Mouse (Mus musculus): Measurements from ENCODE around the gene Igf2bp3.

Gene Igf2bp3

DNA sequence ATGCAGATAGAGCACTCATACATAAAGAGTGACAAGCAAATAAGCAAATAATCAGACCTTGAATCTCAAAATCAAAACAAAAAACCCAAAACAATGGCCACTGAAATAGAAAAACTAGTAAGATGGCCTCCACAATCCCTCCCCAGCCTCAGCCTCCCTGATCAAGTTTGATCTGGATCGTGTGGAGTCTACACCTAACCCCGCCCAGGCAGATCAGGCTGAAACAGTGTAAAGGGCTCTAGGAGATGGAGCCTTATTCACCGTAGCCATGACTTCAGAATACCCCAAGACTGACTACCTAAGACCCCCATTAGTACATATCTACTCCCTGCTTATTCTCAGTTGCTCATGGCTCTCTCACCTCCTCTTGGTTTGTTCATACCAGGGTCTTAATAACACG, 41.1 kb downstream of the Igf2bp3 start:
- DNase-seq (ENCODE audit: low spot score) = no peak

DNA sequence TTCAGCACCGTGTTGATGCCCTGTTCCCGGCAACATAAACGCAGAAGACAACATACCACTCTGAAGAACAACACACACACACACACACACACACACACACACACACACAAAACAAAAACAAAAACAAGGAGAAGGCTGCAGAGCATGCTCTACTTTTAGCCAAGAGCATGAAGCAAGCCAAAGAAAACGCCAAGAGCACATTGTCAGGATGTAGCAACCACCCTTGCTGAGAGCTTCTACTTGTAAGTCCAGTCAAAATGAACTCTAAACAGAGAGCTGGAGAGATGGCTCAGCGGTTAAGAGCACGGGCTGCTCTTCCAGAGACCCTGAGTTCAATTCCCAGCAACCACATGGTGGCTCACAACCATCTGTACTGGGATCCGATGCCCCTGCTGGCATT, 41.5 kb downstream of the Igf2bp3 start:
- no peak for DNase-seq (ENCODE audit: low spot score)

DNA sequence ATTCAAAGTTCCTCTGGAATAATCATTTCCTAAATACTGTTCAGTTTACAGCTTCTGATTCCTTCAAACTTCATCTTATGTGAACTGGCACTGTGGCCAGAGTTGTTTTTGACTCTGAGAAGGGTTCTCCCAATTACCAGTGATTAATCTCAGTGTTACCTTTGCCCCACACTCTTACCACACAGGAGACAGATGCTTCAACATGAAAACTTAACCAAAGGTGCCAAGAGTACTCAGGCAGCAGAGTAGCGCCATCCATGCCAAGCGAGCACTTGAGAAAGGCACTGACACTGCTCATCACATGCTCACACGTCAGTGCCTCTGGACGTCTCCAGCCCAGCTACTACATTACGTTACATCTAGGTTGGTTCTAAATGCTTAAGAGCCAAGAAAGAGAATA, 43.5 kb downstream of the Igf2bp3 start:
- DNase-seq (ENCODE audit: low spot score) = no peak

DNA sequence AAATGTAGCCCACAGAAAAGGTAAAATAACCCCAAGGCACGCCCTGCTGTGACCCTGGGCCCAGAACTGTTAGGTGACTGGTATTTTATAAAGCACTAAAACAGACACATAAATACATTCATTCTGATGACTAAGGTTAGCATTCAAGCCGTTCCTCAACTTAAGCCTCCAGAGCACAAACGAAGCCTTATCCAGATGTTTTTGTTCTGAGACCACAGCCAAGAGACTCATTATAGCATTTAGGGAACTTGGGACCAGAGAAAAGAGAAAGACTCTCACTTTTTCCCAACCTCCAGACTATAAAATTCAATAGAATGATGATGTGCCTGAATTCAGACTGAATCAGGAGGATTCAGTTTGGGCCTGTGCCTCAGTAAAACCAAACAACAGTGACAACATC, 46.1 kb downstream of the Igf2bp3 start:
- no peak for DNase-seq (ENCODE audit: low spot score)

DNA sequence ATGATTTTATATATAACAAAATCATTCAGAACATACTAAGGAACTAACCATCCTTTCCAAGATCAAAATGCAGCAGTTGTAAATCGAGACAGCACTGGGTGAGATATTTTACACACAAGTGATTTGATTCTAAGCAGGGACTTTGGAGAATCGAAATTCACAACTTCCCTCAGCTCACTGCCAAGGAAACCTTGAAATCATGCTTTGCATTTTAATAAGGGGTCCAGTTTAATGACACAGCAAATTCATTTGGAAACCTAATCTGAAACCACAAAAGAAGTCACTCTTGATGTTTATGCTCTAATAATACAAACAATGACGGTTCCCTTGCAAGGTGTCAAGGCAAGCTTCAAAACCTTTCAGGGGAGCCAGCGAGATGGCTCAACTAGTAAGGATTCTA, 47.4 kb downstream of the Igf2bp3 start:
- DNase-seq (ENCODE audit: low spot score) = no peak

DNA sequence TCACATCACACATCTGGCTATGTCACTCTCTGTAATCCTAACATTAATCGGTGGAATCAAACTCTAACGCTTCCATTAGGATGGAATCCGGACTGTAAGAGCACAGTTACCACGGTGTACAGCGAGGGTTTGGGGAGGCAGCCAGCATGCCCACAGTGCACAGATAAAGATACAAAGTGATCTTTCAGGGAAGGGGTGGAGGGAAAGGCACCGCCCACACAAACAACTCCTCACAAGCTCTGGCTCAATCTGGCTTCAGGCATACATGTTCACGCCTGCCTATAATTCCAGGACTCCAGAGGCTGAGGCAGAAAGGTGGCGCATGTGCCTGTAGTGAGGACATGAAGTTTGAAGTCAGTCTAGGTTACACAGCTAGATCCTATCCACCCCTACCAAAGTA, 48.4 kb downstream of the Igf2bp3 start:
- DNase-seq (ENCODE audit: low spot score) = no peak

DNA sequence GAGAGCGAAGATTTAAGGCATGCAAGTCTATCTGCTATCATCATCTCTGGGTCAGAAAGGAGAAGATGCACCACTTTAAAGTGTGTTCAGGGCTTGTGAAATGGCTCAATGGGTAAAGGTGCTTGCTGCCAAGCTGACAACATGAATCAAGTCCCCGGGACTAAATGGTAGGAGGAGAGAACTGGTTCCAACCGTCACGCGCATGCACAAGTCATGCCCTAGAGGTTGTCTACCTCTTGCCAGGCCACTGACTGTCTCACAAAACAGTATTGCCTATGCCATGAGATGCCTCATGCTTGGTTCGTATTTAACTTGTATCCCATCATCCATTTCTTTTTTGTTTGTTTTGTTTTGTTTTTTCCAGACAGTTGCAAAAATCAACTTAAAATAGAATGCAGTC, 48.9 kb downstream of the Igf2bp3 start:
- no peak for DNase-seq (ENCODE audit: low spot score)

DNA sequence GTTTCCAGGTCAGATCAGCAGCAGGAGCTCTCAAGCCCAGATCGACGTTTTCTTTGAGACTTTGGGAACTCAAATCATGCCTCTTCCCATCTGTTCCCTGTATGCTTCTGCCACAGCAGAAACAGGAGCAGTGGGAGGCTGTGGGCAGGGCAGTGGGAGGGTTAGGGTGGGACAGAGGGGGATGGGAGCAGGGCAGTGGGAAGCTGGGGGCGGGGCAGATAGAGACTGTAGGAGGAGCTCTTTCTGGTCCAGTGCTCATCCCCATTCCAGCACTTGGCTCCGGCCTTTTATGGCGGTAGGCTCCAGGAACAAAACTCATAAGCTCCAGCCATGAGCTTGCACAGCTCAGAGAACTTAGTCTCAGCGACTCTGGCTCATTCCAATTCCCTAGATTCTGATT, 49.7 kb downstream of the Igf2bp3 start:
- no peak for DNase-seq (ENCODE audit: low spot score)

DNA sequence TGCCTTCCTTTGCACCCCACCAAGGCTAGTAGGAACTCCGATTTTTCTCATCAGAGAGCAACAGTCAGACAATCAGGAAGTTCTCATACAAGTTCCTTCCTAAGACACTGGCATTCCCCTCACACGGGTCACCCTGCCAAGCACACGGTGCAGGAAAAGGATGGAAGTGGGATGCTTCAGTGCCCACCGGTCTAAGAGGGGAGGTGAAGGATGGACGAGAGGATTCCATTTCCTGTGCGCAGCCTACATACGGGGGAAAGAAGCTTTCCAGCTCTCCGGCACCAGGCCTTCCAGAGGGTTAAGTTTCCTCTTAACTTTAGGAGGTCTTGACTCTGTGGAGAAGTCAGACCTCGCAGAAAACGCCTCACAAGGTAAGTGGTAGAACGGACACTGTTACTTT, 50.1 kb downstream of the Igf2bp3 start:
- DNase-seq (ENCODE audit: low spot score) = no peak

DNA sequence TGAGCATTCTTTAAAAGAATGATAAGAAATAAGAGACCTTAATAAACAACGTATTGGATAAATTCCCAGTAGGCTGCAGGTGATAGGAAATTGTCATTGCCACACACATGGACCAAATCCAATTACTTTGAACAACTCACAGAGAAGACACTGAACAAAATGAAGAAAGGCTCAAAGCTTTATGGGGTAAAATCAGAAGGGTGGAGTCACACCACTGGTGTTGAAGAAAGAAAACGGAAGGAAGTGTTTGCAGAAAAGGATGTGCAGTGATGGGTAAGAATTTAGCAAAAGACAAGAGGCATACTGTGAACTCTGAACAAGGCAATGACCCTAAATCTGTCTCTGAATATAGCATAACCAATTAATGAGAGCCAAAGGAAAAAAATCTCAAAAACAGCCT, 54.8 kb downstream of the Igf2bp3 start:
- no peak for DNase-seq (ENCODE audit: low spot score)

DNA sequence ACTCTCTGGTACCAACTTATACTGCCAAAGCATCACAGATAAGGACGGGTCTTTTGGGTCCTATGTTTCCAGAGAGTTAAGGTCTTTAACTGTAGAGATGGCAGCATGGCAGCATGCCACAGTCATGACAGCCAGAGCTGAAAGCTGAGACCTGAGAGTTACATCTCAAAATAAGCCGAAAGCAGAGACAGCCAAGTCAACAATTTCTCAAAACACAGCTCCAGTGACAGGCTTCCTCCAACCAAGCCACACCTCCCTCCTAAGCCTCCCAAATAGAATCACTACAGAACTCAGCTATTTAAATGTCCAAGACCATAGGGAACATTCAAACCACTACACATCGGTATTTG, 58.0 kb downstream of the Igf2bp3 start:
- no peak for DNase-seq (ENCODE audit: low spot score)

DNA sequence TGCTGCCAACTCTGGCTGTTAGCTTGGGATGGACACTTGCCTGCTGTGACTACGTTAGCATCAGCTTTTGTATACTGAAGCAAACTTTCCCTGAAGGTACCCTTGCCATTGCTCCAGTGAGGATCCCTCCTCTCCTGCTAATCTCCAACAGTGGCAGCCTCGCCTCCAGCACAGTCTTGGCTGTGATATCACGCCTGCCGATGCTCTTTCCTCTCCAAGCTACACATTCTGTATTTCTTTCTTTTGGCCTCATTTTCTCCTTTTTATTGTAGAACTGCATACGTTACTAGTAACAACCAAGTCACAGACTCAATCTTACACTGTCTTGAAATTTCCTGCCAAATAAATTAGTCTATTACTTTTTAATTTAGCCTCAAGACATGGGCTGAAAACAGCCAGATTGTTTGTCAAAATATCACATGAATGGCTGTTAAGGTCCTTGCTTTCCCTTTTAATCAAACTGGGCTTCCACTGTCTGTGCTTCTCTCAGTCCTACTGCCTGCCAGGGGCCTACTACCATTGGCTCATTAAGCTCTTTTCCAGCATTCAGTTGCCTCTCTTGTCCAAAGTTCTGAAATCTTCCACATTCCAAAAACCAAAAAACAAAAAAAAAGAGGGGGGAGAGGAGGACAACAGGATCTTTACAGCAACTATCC, 58.5 kb downstream of the Igf2bp3 start:
- no peak for DNase-seq (ENCODE audit: low spot score)

DNA sequence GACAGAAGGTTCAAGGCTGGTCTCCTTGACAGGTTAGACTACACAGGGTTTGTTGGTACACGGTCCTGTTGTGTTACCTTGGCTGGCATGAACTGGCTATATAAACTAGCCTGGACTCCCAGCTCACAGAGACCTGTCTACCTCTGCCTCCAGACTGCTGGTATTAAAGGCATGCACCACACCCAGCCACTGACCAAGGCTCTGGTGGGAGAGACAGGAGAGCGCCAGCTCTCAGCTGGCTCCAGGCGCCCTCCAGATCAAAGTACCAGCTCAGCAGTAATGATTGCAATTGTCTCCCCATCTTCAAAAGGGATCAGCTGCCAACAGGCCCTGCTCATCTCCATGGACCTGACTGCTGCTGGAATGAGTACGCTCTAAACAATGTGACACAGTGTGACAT, 63.3 kb downstream of the Igf2bp3 start:
- DNase-seq (ENCODE audit: low spot score) = no peak

DNA sequence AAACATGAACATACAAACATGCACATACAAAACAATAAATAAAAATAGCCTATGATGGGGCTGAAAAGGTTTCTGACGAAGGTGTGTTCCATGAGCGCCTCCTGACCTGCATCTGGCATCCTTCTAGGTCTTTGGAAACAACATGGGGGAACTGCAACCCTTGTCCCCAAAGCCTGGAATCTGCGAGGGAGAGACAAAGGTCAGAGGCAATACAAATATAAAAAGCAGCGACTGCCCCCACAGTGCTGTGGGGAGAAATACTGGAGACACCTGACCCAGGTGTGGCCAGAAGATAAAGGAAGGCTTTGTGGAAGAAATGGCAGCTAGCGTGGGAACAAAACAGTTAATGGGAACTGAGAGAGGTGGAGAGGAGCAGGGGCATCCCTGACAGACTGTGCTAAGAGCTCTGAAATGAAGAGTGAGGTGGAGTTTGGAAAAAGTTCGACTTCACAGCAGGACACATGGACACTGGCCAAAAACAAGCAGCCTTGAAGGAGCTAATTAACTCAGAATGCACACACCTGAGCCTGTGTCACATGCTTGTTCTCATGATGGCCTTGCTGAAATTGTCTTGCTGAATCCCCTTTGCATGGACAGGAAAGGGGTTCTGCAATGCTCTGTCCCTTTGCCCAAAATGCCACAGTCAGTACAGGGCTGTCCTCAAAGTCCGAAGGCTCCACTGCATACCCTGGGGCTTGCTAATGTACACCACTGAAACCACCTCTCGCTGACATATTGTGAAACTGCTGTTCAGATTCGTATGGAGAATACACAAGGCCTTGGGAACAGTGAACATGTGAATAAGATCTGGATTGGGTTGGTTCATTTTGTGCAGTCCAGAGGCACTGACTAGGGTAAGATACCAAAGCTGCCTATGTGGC, 64.2 kb downstream of the Igf2bp3 start:
- DNase-seq (ENCODE audit: low spot score) = no peak

DNA sequence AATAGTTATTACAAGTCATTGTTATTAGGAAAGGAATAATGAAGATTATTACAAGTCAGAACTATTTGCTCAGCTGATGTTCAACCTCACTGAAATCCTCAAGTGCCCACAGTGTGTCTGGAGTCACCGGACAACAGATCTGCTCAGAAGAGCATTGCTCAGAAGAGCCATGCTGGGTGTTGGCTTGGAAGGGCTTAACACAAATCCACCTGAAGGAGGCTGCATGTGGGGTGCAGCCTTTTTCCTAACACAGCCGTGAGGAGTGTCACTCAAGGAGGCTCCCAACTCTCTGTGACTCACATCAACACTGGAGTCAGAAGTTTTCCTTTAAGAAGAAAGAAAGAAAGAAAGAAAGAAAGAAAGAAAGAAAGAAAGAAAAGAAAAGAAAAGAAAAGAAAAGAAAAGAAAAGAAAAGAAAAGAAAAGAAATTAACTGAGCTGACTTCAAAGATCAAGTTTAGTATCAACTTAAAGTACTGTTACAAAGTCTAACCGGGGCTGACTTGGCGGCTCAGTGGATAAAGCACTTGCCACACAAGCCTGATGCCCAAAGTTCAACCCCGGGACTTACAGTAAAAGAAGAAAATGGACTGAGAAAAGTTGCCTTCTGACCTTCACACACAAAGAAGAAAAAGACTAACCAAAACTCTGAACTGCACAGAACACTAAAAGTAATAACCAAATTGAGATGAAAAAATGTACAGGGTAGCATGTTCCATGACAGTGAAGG, 65.4 kb downstream of the Igf2bp3 start:
- no peak for DNase-seq (ENCODE audit: low spot score)

DNA sequence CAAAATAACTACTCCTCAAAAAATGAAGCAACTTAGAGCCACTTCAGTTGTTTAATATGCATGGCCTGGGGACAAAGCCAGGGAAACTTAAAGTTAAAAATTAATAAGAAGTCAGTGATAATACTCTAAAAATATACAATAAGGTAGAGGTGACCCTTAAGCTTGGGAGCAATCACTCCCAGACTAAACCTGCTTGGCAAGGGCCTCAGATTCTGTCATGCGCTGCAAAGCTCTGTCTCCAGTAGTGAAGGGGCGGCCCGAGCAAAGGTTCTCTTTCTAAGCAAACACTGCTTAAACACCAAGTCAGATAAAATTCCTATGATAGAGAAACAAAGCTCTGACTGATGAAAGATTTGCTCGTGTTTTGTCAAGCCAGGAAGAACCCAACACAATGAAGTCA, 66.0 kb downstream of the Igf2bp3 start:
- DNase-seq (ENCODE audit: low spot score) = no peak

DNA sequence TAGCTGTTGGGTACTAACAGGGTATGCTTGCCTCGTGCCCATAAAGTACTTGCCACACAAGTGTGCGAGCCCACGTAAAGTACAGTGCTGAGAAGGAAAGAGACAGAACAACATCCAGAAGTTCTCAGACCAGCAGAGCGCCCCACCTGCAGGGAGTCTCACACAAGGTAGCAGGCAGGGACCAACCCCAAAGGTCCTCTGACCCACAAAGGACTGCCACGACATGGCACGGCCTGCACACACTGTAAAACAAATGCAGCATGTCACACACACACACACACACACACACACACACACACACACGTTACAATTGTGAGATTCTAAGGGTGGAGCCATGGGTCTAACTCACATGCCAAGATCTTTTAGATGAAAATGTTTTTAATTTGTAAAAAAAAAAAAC, 66.4 kb downstream of the Igf2bp3 start:
- no peak for DNase-seq (ENCODE audit: low spot score)

DNA sequence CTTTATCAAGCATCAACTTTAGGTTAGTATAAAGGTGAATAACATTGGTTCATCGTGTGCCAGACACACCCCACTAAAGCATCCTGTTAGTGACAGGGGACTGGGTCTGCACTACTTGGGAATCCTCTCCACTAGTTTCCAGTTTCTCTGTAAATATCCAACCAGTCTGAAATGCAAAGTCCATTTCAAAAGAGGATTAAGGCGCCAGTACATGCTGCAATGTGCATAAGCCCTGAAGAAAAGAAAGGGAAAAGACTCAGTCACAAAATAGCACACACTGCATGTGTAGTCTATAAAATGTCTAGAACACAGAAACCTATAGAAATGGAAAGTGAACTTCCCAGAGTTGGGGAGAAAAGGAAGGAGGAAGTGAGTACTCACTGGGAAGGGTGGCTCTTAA, 68.3 kb downstream of the Igf2bp3 start:
- no peak for DNase-seq (ENCODE audit: low spot score)

DNA sequence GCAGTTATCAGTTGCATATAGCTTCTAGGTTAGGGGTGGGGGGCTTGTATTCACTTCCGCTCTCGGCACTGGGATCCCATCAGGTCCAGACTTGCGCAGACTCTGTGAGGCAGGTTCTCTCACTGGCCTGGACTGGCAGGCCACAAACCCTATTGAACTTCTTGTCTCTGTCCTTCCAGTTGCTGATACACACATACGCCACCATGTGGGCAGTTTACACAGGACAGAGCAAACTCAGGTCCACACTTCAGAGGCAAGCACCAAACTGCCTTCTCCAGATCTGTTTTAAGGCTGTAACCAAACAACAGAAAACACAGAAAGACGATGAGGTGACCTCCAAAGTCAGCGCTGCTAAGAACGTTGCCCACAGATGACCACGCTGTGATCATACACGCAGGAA, 72.3 kb downstream of the Igf2bp3 start:
- no peak for DNase-seq (ENCODE audit: low spot score)

DNA sequence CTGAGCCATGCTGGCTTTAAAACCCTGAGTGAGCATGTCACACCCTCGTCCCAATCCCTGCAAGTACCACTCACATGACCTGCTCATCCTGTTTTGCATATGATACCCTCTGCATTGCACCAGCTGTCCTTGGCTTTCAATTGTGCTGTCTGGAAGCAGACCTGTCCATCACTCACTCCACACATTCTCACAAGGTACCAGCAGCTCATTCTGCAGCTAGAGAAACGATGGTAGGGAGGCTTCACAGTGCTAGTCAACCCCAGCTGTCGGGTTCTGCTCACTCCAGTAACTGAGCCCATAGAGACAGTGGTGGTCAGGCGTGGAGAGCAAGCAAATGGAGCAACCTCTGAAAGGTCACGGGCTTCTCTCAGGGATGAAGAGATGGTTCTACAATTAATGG, 73.6 kb downstream of the Igf2bp3 start:
- no peak for DNase-seq (ENCODE audit: low spot score)

DNA sequence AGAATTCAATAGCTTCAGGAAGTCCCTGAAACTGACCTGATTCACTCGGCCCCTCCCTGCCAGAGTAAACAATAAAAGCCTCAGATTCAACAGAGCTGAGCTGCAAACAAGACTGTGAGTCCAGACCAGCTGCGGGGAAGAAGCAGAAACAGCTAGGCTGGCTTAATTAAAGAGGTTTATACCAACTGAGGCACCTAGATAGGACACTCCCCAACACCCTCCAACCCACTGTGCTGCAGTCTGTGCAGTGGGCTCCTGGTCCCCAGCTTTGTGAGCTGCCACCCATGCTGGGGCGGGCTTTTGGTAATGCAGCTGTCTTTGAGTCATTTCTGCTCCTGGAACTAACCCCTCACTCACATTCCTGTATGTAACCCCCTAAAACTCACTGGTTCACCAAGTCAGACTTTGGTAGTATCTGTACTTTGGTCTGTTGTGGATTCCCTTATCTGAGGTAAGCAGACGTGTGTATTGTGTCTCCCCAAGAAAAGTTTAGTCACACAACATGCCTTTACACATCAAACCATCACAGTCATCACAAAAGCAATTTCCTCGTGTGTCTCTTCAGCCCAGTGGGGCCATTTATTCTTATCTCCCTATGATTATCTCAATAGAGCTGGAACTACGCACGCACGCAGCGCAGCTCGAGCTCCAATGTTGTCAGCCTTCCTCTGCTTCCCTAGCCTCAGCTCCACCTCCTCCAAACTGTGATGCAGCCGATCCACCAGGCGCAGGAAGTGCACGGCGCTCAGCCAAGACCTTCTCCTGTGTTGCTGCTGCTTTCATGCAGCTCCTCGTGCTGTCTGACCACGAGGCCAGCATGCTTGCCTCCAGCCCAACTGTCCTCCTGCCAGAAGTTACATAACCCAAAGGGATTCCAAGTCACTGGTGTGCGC, 76.4 kb downstream of the Igf2bp3 start:
- no peak for DNase-seq (ENCODE audit: low spot score)

DNA sequence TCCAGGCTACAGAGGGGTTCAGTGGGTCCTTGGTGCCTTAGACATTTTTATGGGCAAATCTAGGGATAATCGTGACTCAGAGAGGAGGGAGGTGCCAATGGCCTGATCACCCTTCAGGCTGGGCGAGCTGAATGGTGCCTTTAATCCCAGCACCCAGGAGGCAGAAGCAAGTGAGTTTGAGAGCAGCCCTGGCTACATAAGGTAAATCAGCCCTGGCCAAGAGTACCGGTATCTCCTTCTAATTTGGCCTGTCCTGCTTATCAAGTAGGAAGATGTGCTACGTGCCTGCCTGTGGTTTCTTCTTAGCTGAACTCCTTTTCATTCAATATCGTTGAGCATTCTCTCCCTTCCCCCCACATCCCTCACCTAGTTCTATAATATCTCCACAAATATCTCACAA, 78.0 kb downstream of the Igf2bp3 start:
- DNase-seq (ENCODE audit: low spot score) = no peak

Data from layer of hippocampus, adult 9-10 months (tissue).